Mouse (Mus musculus): ENCODE data around the gene R3hdm2. TPM values are rescaled to one million over a fixed set of nuclear protein-coding genes. Genes with fewer than 3 reads are reported as not detected.

The R3hdm2 gene
- total and polyA plus RNA-seq, 3 experiments: 8.2 to 60.6 TPM; not detected in 1

- TF ChIP-seq CHD2 (IDR thresholded peaks at IDR 0.05; ENCODE audit: low read length): no peak
- H3K4me3 ChIP-seq (ENCODE audit: control insufficient read depth in 1 of 2, insufficient read depth in 1 of 2, low read depth in 2 of 2, low read length in 2 of 2): no peak overlapping the region
- peaks cover 0 to 6% of the 10 kb centered on the region in 2 experiments; a peak in 2 of 4 replicates for H3K4me1 ChIP-seq (ENCODE audit: control insufficient read depth in 1 of 2, insufficient read depth in 2 of 2, low read length in 2 of 2)
- H3K79me2 ChIP-seq (ENCODE audit: control insufficient read depth, insufficient read depth, low read length, poor library complexity): no peaks in the 10 kb centered on the region
- no peak for DNase-seq (ENCODE audit: low read depth, low spot score)
- no peaks in the 10 kb centered on the region for H3K9me3 ChIP-seq (replicated peaks; ENCODE audit: insufficient read depth, low read length)
- no peaks in the 10 kb centered on the region; a peak in 1 of 4 replicates for H3K27me3 ChIP-seq (ENCODE audit: control insufficient read depth in 1 of 2, insufficient read depth in 2 of 2, low read length in 2 of 2)
- H3K9ac ChIP-seq (ENCODE audit: control insufficient read depth, low read depth, low read length, poor library complexity, severe bottlenecking): no peak overlapping the region
- H3K27ac ChIP-seq (ENCODE audit: control insufficient read depth, low read depth, low read length): no peak overlapping the region
- no peaks in the 10 kb centered on the region for H3K36me3 ChIP-seq (ENCODE audit: control insufficient read depth in 1 of 2, insufficient read depth in 2 of 2, low read length in 2 of 2)
Observed at GRCm38 (mm10) chr10:127542720-127543119, 162.6 kb downstream of the R3hdm2 start.

GRCm38 (mm10) chr10:127543916-127544315 is 163.8 kb downstream of the R3hdm2 start:
- no peak overlapping the region for H3K9ac ChIP-seq (ENCODE audit: control insufficient read depth, low read depth, low read length, poor library complexity, severe bottlenecking)
- H3K27ac ChIP-seq (ENCODE audit: control insufficient read depth, low read depth, low read length): no peak overlapping the region
- no peaks in the 10 kb centered on the region for H3K9me3 ChIP-seq (replicated peaks; ENCODE audit: insufficient read depth, low read length)
- no peaks in the 10 kb centered on the region for H3K79me2 ChIP-seq (ENCODE audit: control insufficient read depth, insufficient read depth, low read length, poor library complexity)
- no peaks in the 10 kb centered on the region for H3K4me1 ChIP-seq (ENCODE audit: control insufficient read depth in 1 of 2, insufficient read depth in 2 of 2, low read length in 2 of 2)
- H3K36me3 ChIP-seq (ENCODE audit: control insufficient read depth in 1 of 2, insufficient read depth in 2 of 2, low read length in 2 of 2): no peaks in the 10 kb centered on the region
- DNase-seq (ENCODE audit: low read depth, low spot score): no peak
- no peak for TF ChIP-seq BHLHE40 (IDR thresholded peaks at IDR 0.05; ENCODE audit: borderline replicate concordance, low read depth, low read length)
- no peak for TF ChIP-seq HCFC1 (IDR thresholded peaks at IDR 0.05; ENCODE audit: low read depth, low read length)
- no peak for TF ChIP-seq MYB (IDR thresholded peaks at IDR 0.05; ENCODE audit: low read depth, low read length)
- TF ChIP-seq ZKSCAN1 (IDR thresholded peaks at IDR 0.05; ENCODE audit: low read depth, low read length): no peak
- TF ChIP-seq MAFK (IDR thresholded peaks at IDR 0.05; ENCODE audit: borderline replicate concordance, low read depth, low read length): no peak
- no peak for TF ChIP-seq ZNF384 (IDR thresholded peaks at IDR 0.05; ENCODE audit: low read depth, low read length)
- TF ChIP-seq USF1 (IDR thresholded peaks at IDR 0.05; ENCODE audit: low read depth, low read length): no peak
- TF ChIP-seq USF2 (IDR thresholded peaks at IDR 0.05; ENCODE audit: borderline replicate concordance in 1 of 2, insufficient read depth in 1 of 2, low read depth in 1 of 2, low read length in 2 of 2): no peak
- TF ChIP-seq TBP (IDR thresholded peaks at IDR 0.05; ENCODE audit: low read depth, low read length): no peak
- TF ChIP-seq ELF1 (IDR thresholded peaks at IDR 0.05; ENCODE audit: low read depth, low read length): no peak
- no peak for TF ChIP-seq GABPA (IDR thresholded peaks at IDR 0.05; ENCODE audit: low read depth, low read length)
- TF ChIP-seq POLR2AphosphoS5 (IDR thresholded peaks at IDR 0.05; ENCODE audit: borderline replicate concordance, low read depth, low read length): no peak
- no peak for TF ChIP-seq MEF2A (IDR thresholded peaks at IDR 0.05; ENCODE audit: extremely low read depth, insufficient replicate concordance, low read depth, low read length, poor library complexity, severe bottlenecking)
- no peak overlapping the region for H3K4me3 ChIP-seq (ENCODE audit: control insufficient read depth in 1 of 2, insufficient read depth in 1 of 2, low read depth in 2 of 2, low read length in 2 of 2)
- H3K27me3 ChIP-seq (ENCODE audit: control insufficient read depth in 1 of 2, insufficient read depth in 2 of 2, low read length in 2 of 2): no peaks in the 10 kb centered on the region; a peak in 1 of 4 replicates

- no peak overlapping the region for H3K27ac ChIP-seq (ENCODE audit: control insufficient read depth, low read depth, low read length)
- no peak overlapping the region for H3K9ac ChIP-seq (ENCODE audit: control insufficient read depth, low read depth, low read length, poor library complexity, severe bottlenecking)
- H3K79me2 ChIP-seq (ENCODE audit: control insufficient read depth, insufficient read depth, low read length, poor library complexity): no peaks in the 10 kb centered on the region
- H3K4me1 ChIP-seq (ENCODE audit: control insufficient read depth in 1 of 2, insufficient read depth in 2 of 2, low read length in 2 of 2): no peaks in the 10 kb centered on the region
- no peak overlapping the region for H3K4me3 ChIP-seq (ENCODE audit: control insufficient read depth in 1 of 2, insufficient read depth in 1 of 2, low read depth in 2 of 2, low read length in 2 of 2)
- no peak for TF ChIP-seq USF1 (IDR thresholded peaks at IDR 0.05; ENCODE audit: low read depth, low read length)
- no peak for TF ChIP-seq BHLHE40 (IDR thresholded peaks at IDR 0.05; ENCODE audit: borderline replicate concordance, low read depth, low read length)
- TF ChIP-seq KAT2A (conservative IDR thresholded peaks at IDR 0.05; ENCODE audit: low read depth, low read length): no peak
- no peak for TF ChIP-seq MAX (IDR thresholded peaks at IDR 0.05; ENCODE audit: low read length)
- TF ChIP-seq ZNF384 (IDR thresholded peaks at IDR 0.05; ENCODE audit: low read depth, low read length): no peak
- no peak for TF ChIP-seq SMC3 (IDR thresholded peaks at IDR 0.05; ENCODE audit: low read depth, low read length)
- no peak for TF ChIP-seq CTCF (IDR thresholded peaks at IDR 0.05 in 2 of 3, conservative IDR thresholded peaks at IDR 0.05 in 1 of 3; ENCODE audit: control insufficient read depth in 1 of 3, insufficient read depth in 1 of 3, low read depth in 2 of 3, low read length in 3 of 3, poor library complexity in 1 of 3, severe bottlenecking in 1 of 3)
- TF ChIP-seq NRF1 (IDR thresholded peaks at IDR 0.05; ENCODE audit: insufficient read depth, low read depth, low read length, poor library complexity, severe bottlenecking): no peak
- no peak for TF ChIP-seq E2F4 (IDR thresholded peaks at IDR 0.05; ENCODE audit: borderline replicate concordance, low read depth, low read length)
- no peak for TF ChIP-seq MYC (IDR thresholded peaks at IDR 0.05; ENCODE audit: low read depth, low read length)
- TF ChIP-seq SIN3A (IDR thresholded peaks at IDR 0.05; ENCODE audit: low read length): no peak
- TF ChIP-seq POLR2A (IDR thresholded peaks at IDR 0.05; ENCODE audit: control insufficient read depth in 1 of 2, insufficient read depth in 1 of 2, low read depth in 1 of 2, low read length in 2 of 2, poor library complexity in 1 of 2): no peak
- no peak for TF ChIP-seq ELF1 (IDR thresholded peaks at IDR 0.05; ENCODE audit: low read depth, low read length)
- TF ChIP-seq GABPA (IDR thresholded peaks at IDR 0.05; ENCODE audit: low read depth, low read length): no peak
- no peak for TF ChIP-seq MYB (IDR thresholded peaks at IDR 0.05; ENCODE audit: low read depth, low read length)
- no peak for TF ChIP-seq JUND (IDR thresholded peaks at IDR 0.05; ENCODE audit: low read depth, low read length)
- TF ChIP-seq TAL1 (IDR thresholded peaks at IDR 0.05; ENCODE audit: low read length): no peak
- no peak for TF ChIP-seq USF2 (IDR thresholded peaks at IDR 0.05; ENCODE audit: borderline replicate concordance in 1 of 2, insufficient read depth in 1 of 2, low read depth in 1 of 2, low read length in 2 of 2)
- TF ChIP-seq ZKSCAN1 (IDR thresholded peaks at IDR 0.05; ENCODE audit: low read depth, low read length): no peak
- no peaks in the 10 kb centered on the region for H3K36me3 ChIP-seq (ENCODE audit: control insufficient read depth in 1 of 2, insufficient read depth in 2 of 2, low read length in 2 of 2)
- no peak for DNase-seq (ENCODE audit: low read depth, low spot score)
- H3K9me3 ChIP-seq (replicated peaks; ENCODE audit: insufficient read depth, low read length): no peaks in the 10 kb centered on the region
- no peaks in the 10 kb centered on the region; a peak in 1 of 4 replicates for H3K27me3 ChIP-seq (ENCODE audit: control insufficient read depth in 1 of 2, insufficient read depth in 2 of 2, low read length in 2 of 2)
Observed at GRCm38 (mm10) chr10:127544375-127544774, 164.2 kb downstream of the R3hdm2 start.

Measured in MEL (cell line).